Mouse (Mus musculus) embryonic facial prominence, embryonic 11.5 days (tissue): ENCODE measurements around the gene Hecw2. TPM values are rescaled to one million over a fixed set of nuclear protein-coding genes. Genes with fewer than 3 reads are reported as not detected.

Experiments
- ATAC-seq: fragments of 200-750 bp; cut with Nextera tagmentation; replicated peaks from 2 replicates; pipeline ENCODE4 v1.8.0; 2017; ENCODE audit warnings: low read depth; ENCODE audit not compliant: insufficient number of reproducible peaks, low FRiP score, low TSS enrichment
- DNase-seq: peaks from one replicate; pipeline ENCODE4 v3.0.0-alpha.2; 2015; ENCODE audit warnings: low spot score
- H3K27ac ChIP-seq: fragments of 300-500 bp; sonication (generic); replicated peaks from 2 replicates; pipeline ENCODE4 v1.5.1; 2014; ENCODE audit warnings: mild to moderate bottlenecking, low read depth, low read length, control low read depth
- H3K27me3 ChIP-seq: fragments of 300-500 bp; sonication (generic); 2 replicates; pipeline ENCODE4 v1.6.1; 2014; ENCODE audit warnings: mild to moderate bottlenecking, low read length, moderate library complexity, mixed read lengths; ENCODE audit not compliant: control insufficient read depth, insufficient read depth
- H3K36me3 ChIP-seq: fragments of 300-500 bp; sonication (generic); replicated peaks from 2 replicates; pipeline ENCODE4 v1.6.1; 2014; ENCODE audit warnings: low read depth, mild to moderate bottlenecking, low read length, moderate library complexity, mixed read lengths; ENCODE audit not compliant: control insufficient read depth, insufficient read depth
- H3K4me1 ChIP-seq: fragments of 300-500 bp; sonication (generic); 2 replicates; pipeline ENCODE4 v1.6.1; 2014; ENCODE audit warnings: low read length, mixed read lengths; ENCODE audit not compliant: control insufficient read depth, insufficient read depth
- H3K4me2 ChIP-seq: fragments of 300-500 bp; sonication (generic); 2 replicates; pipeline ENCODE4 v1.6.1; 2014; ENCODE audit warnings: low read depth, mild to moderate bottlenecking, control low read depth, low read length, moderate library complexity
- H3K4me3 ChIP-seq: fragments of 300-500 bp; sonication (generic); 2 replicates; pipeline ENCODE4 v1.5.1; 2014; ENCODE audit warnings: low read depth, low read length, control low read depth
- H3K9ac ChIP-seq: fragments of 300-500 bp; sonication (generic); replicated peaks from 2 replicates; pipeline ENCODE4 v1.6.1; 2014; ENCODE audit warnings: mild to moderate bottlenecking, control low read depth, low read length
- H3K9me3 ChIP-seq: fragments of 300-500 bp; sonication (generic); replicated peaks from 2 replicates; pipeline ENCODE4 v1.6.1; 2016; ENCODE audit warnings: mild to moderate bottlenecking, low read length, inconsistent platforms, mixed read lengths; ENCODE audit not compliant: control insufficient read depth
- WGBS: fragments of 180-500 bp; shearing (Covaris S2); extraction: QIAGEN DNeasy Blood & Tissue Kit; methylation state at CpG from one replicate; pipeline ENCODE4 v1.1.7; 2014; 5-methylcytosine and 5-hydroxymethylcytosine counted together
- polyA plus RNA-seq: library from polyadenylated mRNA; unstranded; fragments of >200 nt; fragmentation: Nextera tagmentation; extraction: Ambion mirVana; gene quantifications from 2 replicates; pipeline ENCODE4 v1.2.1, GENCODE M21; 2014

The Hecw2 gene
- polyA plus RNA-seq, 1 experiment from 2014 or later, result 2.7 TPM

GRCm38 (mm10) chr1:53846665-53847237, 348.2 kb downstream of the Hecw2 start:
- H3K36me3 ChIP-seq, result no peaks in the 10 kb centered on the region
- 73% methylated on average over 2 of the region's 2 CpGs for WGBS
- H3K9me3 ChIP-seq, result no peaks in the 10 kb centered on the region
- H3K27ac ChIP-seq, result no peak overlapping the region
- H3K27me3 ChIP-seq, result no peaks in the 10 kb centered on the region
- H3K4me3 ChIP-seq, result no peak overlapping the region
- ATAC-seq (no peak), DNase-seq (no peak)
- no peak overlapping the region for H3K4me2 ChIP-seq
- H3K9ac ChIP-seq, result no peak overlapping the region
- H3K4me1 ChIP-seq, result no peaks in the 10 kb centered on the region

GRCm38 (mm10) chr1:53845854-53846253, 349.1 kb downstream of the Hecw2 start:
- H3K4me2 ChIP-seq, result no peak overlapping the region
- H3K27me3 ChIP-seq, result no peaks in the 10 kb centered on the region
- H3K27ac ChIP-seq, result no peak overlapping the region
- no peaks in the 10 kb centered on the region for H3K9me3 ChIP-seq
- no peak overlapping the region for H3K9ac ChIP-seq
- no peaks in the 10 kb centered on the region for H3K4me1 ChIP-seq
- WGBS, result 89% methylated on average over 8 of the region's 8 CpGs
- H3K4me3 ChIP-seq, result no peak overlapping the region
- no peak for ATAC-seq
- no peak for DNase-seq
- H3K36me3 ChIP-seq, result no peaks in the 10 kb centered on the region

- no peaks in the 10 kb centered on the region for H3K36me3 ChIP-seq
- H3K9ac ChIP-seq, result no peak overlapping the region
- H3K27ac ChIP-seq, result no peak overlapping the region
- DNase-seq (no peak), ATAC-seq (no peak)
- H3K4me1 ChIP-seq, result no peaks in the 10 kb centered on the region
- WGBS, result 75% methylated on average over 5 of the region's 5 CpGs
- no peaks in the 10 kb centered on the region for H3K27me3 ChIP-seq
- no peak overlapping the region for H3K4me3 ChIP-seq
- H3K4me2 ChIP-seq, result no peak overlapping the region
- no peaks in the 10 kb centered on the region for H3K9me3 ChIP-seq
Measured at GRCm38 (mm10) chr1:53844914-53845612, 349.9 kb downstream of the Hecw2 start.

- no peaks in the 10 kb centered on the region for H3K9me3 ChIP-seq
- H3K9ac ChIP-seq, result no peak overlapping the region
- ATAC-seq (no peak), DNase-seq (no peak)
- H3K4me1 ChIP-seq, result no peaks in the 10 kb centered on the region
- no peaks in the 10 kb centered on the region for H3K36me3 ChIP-seq
- 92% methylated on average over 8 of the region's 8 CpGs for WGBS
- H3K27me3 ChIP-seq, result no peaks in the 10 kb centered on the region
- no peak overlapping the region for H3K4me3 ChIP-seq
- no peak overlapping the region for H3K4me2 ChIP-seq
- no peak overlapping the region for H3K27ac ChIP-seq
Measured at GRCm38 (mm10) chr1:53844122-53844913, 350.6 kb downstream of the Hecw2 start.

GRCm38 (mm10) chr1:53843051-53843450, 351.9 kb downstream of the Hecw2 start:
- H3K27ac ChIP-seq, result no peak overlapping the region
- H3K9me3 ChIP-seq, result no peaks in the 10 kb centered on the region
- no peaks in the 10 kb centered on the region for H3K27me3 ChIP-seq
- no peak for ATAC-seq
- no peak overlapping the region for H3K4me3 ChIP-seq
- no peaks in the 10 kb centered on the region for H3K4me1 ChIP-seq
- no peak overlapping the region for H3K4me2 ChIP-seq
- WGBS, result 75% methylated on average over 3 of the region's 3 CpGs
- H3K9ac ChIP-seq, result no peak overlapping the region
- DNase-seq, result no peak
- no peaks in the 10 kb centered on the region for H3K36me3 ChIP-seq

GRCm38 (mm10) chr1:53841080-53841479, 353.9 kb downstream of the Hecw2 start:
- Histone ChIP-seq H3K4me3 (no peak overlapping the region), H3K9me3 (no peaks in the 10 kb centered on the region), H3K27me3 (no peaks in the 10 kb centered on the region), H3K4me1 (no peaks in the 10 kb centered on the region), H3K4me2 (no peak overlapping the region), H3K36me3 (no peaks in the 10 kb centered on the region), H3K27ac (no peak overlapping the region), H3K9ac (no peak overlapping the region)
- WGBS, result 51% methylated on average over 4 of the region's 4 CpGs
- DNase-seq (peak; percentile 9), ATAC-seq (no peak)

- H3K4me2 ChIP-seq, result no peak overlapping the region
- H3K9me3 ChIP-seq, result no peaks in the 10 kb centered on the region
- no peak overlapping the region for H3K27ac ChIP-seq
- no peak overlapping the region for H3K4me3 ChIP-seq
- DNase-seq (no peak), ATAC-seq (no peak)
- no peaks in the 10 kb centered on the region for H3K36me3 ChIP-seq
- H3K4me1 ChIP-seq, result no peaks in the 10 kb centered on the region
- no peaks in the 10 kb centered on the region for H3K27me3 ChIP-seq
- 51% methylated on average over 2 of the region's 2 CpGs for WGBS
- H3K9ac ChIP-seq, result no peak overlapping the region
Measured at GRCm38 (mm10) chr1:53839392-53839791, 355.6 kb downstream of the Hecw2 start.
